Mouse (Mus musculus) spleen, adult 2 months (tissue): Measurements from ENCODE around the gene Tmprss9.

Source experiments
- CTCF ChIP-seq: fragments of 200-500 bp; IDR thresholded peaks from 2 replicates; pipeline ENCODE4 v1.5.1; 2011; ENCODE audit warnings: mild to moderate bottlenecking, inconsistent platforms; ENCODE audit not compliant: insufficient read depth, insufficient read length, insufficient replicate concordance; ENCODE audit errors: extremely low read depth
- POLR2A ChIP-seq: fragments of 200-500 bp; IDR thresholded peaks from 2 replicates; pipeline ENCODE4 v1.6.1; 2011; ENCODE audit warnings: low read depth, low read length, inconsistent platforms

GRCm38 (mm10) chr10:80874035-80874434, 2.4 kb downstream of the Tmprss9 start:
- TF ChIP-seq CTCF (no peak), POLR2A (no peak)
